ENCODE assay signal across 22 mouse cellular contexts in genomic region chr6:18300781-18301180, GRCm38 (mm10).
DNase-seq lines count a peak whose midpoint lies in the region; ATAC-seq and TF ChIP-seq lines count a peak whose summit lies in the region.
"Had no signal": no experiment of that assay in that cellular context is flagged by ENCODE, and none has a peak within 500 bp of the region (broad histone marks: within the 10 kb centered on the region; RNA-seq: fewer than 3 reads in every experiment).

No protein-coding gene starts in this region.

- peak; percentile 61 for ATAC-seq in erythroid progenitor cell, adult 5-6 weeks (replicated peaks; ENCODE audit: low FRiP score, poor library complexity, severe bottlenecking)
- peak; percentile 73 for ATAC-seq in liver, embryonic 15.5 days (ENCODE audit: insufficient read depth)
- peak; percentile 67 for ATAC-seq in megakaryocyte-erythroid progenitor cell, adult 5-6 weeks (replicated peaks; ENCODE audit: low FRiP score, low TSS enrichment, poor library complexity, severe bottlenecking)
- ATAC-seq: activated CD4-positive, CD25-positive, alpha-beta regulatory T cell, adult 4 months; forebrain, embryonic 15.5 days; intestine, embryonic 16.5 days had no signal

- WGBS in liver, embryonic 15.5 days (ENCODE audit: insufficient replicate concordance): 8% methylated on average over 2 of the region's 2 CpGs

- H3K9ac ChIP-seq in liver, embryonic 15.5 days: no peak overlapping the region
- H3K9ac ChIP-seq: embryonic facial prominence, embryonic 13.5 days; forebrain, embryonic 15.5 days; heart, embryonic 15.5 days; hindbrain, embryonic 15.5 days had no signal

- TF ChIP-seq CTCF in left cerebral cortex, adult 2 months (IDR thresholded peaks at IDR 0.05): no peak

- H3K27me3 ChIP-seq in liver, embryonic 15.5 days: no peaks in the 10 kb centered on the region
- H3K27me3 ChIP-seq: embryonic facial prominence, embryonic 13.5 days; forebrain, embryonic 15.5 days; heart, embryonic 15.5 days; hindbrain, embryonic 15.5 days had no signal

- H3K9me3 ChIP-seq in liver, embryonic 15.5 days (replicated peaks): no peaks in the 10 kb centered on the region
- H3K9me3 ChIP-seq: embryonic facial prominence, embryonic 13.5 days; forebrain, embryonic 15.5 days; heart, embryonic 15.5 days; hindbrain, embryonic 15.5 days had no signal

- H3K27ac ChIP-seq in liver, embryonic 15.5 days (replicated peaks): no peak overlapping the region
- H3K27ac ChIP-seq in left cerebral cortex, adult 2 months: no peak overlapping the region
- H3K27ac ChIP-seq: embryonic facial prominence, embryonic 13.5 days; forebrain, embryonic 15.5 days; heart, adult 2 months; heart, embryonic 15.5 days; hindbrain, embryonic 15.5 days had no signal

- peak; percentile 13 for DNase-seq in c-Kit-positive CD71-positive TER-119-negative erythroid progenitor cells, embryonic 14.5 days (ENCODE audit: low read depth)
- DNase-seq in cerebellum, adult 8-10 months: no peak
- DNase-seq in left cerebral cortex, adult 2 months (ENCODE audit: extremely low spot score in 1 of 2, low spot score in 2 of 2): no peak
- no peak for DNase-seq in heart, adult 11 months
- DNase-seq: adrenal gland, adult 2 months; adrenal gland, postnatal 25 days; cerebellum, adult 11 months; cerebellum, adult 9-10 months; cerebellum, postnatal 25 days; gastrocnemius, postnatal 10 days; heart, adult 2 months; heart, postnatal 14 days had no signal

- H3K36me3 ChIP-seq in liver, embryonic 15.5 days (replicated peaks): no peaks in the 10 kb centered on the region
- H3K36me3 ChIP-seq: embryonic facial prominence, embryonic 13.5 days; forebrain, embryonic 15.5 days; heart, embryonic 15.5 days; hindbrain, embryonic 15.5 days had no signal

- H3K4me3 ChIP-seq in liver, embryonic 15.5 days (replicated peaks): no peak overlapping the region
- H3K4me3 ChIP-seq in left cerebral cortex, adult 2 months: no peak overlapping the region
- H3K4me3 ChIP-seq: embryonic facial prominence, embryonic 13.5 days; forebrain, embryonic 15.5 days; heart, adult 2 months; heart, embryonic 15.5 days; hindbrain, embryonic 15.5 days had no signal

- H3K4me2 ChIP-seq in liver, embryonic 15.5 days: peak overlapping the region; percentile 13; the same call in 1 of the 2 replicates
- H3K4me2 ChIP-seq: embryonic facial prominence, embryonic 13.5 days; forebrain, embryonic 15.5 days; heart, embryonic 11.5 days; heart, embryonic 15.5 days; hindbrain, embryonic 15.5 days had no signal

- no peaks in the 10 kb centered on the region for H3K4me1 ChIP-seq in liver, embryonic 15.5 days (replicated peaks)
- H3K4me1 ChIP-seq: forebrain, embryonic 15.5 days; heart, embryonic 15.5 days; hindbrain, embryonic 15.5 days had no signal

- intact Hi-C loops in left cerebral cortex, adult 2 months (cut with DNase I): no loop called here
